Mouse (Mus musculus): ENCODE data around the gene Asrgl1.

Asrgl1 gene

GRCm38 (mm10) chr19:9082191-9083009, 53.0 kb downstream of the Asrgl1 start:
- POLR2A ChIA-PET, result interaction anchor here (0.5 to 14.1 kb wide), 116 partner anchors 8 to 369 kb away, joined by 3 to 395 read pairs (median 5); partner anchors contain the start of genes 1810009A15Rik (in 3 of the 4), Ahnak (in 3 of the 4), Eef1g (in 3 of the 4) and Gm49416 (in 3 of the 4)
- CTCF ChIA-PET, result interaction anchor here (0.5 to 5.5 kb wide), 68 partner anchors 8 to 869 kb away, joined by 3 to 60 read pairs (median 4); partner anchors contain the start of genes Ahnak (in 2 of the 4), Eef1g (in 2 of the 4), Gng3 (in 2 of the 4) and 1810009A15Rik (in 1 of the 4)

- POLR2A ChIA-PET, result interaction anchor here (0.6 to 14.1 kb wide), 113 partner anchors 8 to 368 kb away, joined by 3 to 395 read pairs (median 6); partner anchors contain the start of genes Ahnak (in 3 of the 4), Eef1g (in 3 of the 4), Slc3a2 (in 3 of the 4) and 1810009A15Rik (in 2 of the 4)
- CTCF ChIA-PET, result interaction anchor here (0.6 to 5.5 kb wide), 40 partner anchors 8 to 870 kb away, joined by 3 to 60 read pairs (median 6); partner anchors contain the start of genes Gng3 (in 2 of the 4), 1810009A15Rik (in 1 of the 4), Ahnak (in 1 of the 4) and Gm49416 (in 1 of the 4)
These were observed 53.9 kb downstream of the Asrgl1 start for GRCm38 (mm10) chr19:9081311-9082190.

- ChIA-PET CTCF (interaction anchor here in 2 of 4 experiments (0.5 to 0.8 kb wide), 2 partner anchors 33 to 85 kb away, joined by 3 read pairs; no protein-coding TSS in a partner anchor), POLR2A (interaction anchor here (0.7 to 14.1 kb wide), 45 partner anchors 8 to 366 kb away, joined by 3 to 395 read pairs (median 4); partner anchors contain the start of genes Ahnak (in 3 of the 4), Eef1g (in 2 of the 4), Slc3a2 (in 2 of the 4) and 1810009A15Rik (in 1 of the 4))
These were observed 55.5 kb downstream of the Asrgl1 start for GRCm38 (mm10) chr19:9079916-9080315.

DNA sequence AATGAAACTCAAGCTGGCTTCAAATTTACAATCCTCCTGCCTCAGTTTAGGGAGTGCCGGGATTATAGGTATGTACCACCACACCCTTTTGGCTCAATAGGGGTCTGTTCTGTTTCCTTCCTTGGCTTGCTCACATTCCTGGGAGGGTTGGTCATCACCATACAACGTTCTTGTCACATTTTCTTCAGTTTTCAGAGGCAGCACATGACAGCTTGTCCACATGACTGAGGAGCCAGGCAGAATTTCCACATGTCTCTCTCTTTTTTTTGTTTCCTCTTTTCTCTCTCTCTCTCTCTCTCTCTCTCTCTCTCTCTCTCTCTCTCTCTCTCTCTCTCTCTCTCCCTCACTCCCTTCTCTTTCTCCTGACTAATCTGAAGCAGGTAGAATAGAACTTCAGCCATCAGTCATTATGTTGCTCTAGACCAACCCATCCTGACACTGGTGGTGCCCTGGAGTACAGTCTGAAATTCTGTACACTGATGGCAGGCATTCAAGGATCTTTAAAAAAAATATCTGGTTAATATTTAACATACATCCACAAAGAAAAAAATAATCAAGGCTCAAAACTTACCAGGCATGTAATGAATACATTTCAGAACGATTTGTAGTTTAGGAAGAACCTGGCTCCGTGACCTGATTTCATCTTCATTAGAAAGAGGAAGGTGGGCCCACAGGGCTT, 58.3 kb downstream of the Asrgl1 start:
- CTCF ChIA-PET, result interaction anchor here in 2 of 4 experiments (0.6 to 1.6 kb wide), 2 partner anchors 84 to 85 kb away, joined by 3 read pairs; no protein-coding TSS in a partner anchor
- POLR2A ChIA-PET, result interaction anchor here (0.6 to 14.1 kb wide), 45 partner anchors 11 to 364 kb away, joined by 3 to 395 read pairs (median 7); partner anchors contain the start of genes Ahnak (in 3 of the 4), 1810009A15Rik (in 2 of the 4), B3gat3 (in 2 of the 4) and Eef1g (in 2 of the 4)

DNA sequence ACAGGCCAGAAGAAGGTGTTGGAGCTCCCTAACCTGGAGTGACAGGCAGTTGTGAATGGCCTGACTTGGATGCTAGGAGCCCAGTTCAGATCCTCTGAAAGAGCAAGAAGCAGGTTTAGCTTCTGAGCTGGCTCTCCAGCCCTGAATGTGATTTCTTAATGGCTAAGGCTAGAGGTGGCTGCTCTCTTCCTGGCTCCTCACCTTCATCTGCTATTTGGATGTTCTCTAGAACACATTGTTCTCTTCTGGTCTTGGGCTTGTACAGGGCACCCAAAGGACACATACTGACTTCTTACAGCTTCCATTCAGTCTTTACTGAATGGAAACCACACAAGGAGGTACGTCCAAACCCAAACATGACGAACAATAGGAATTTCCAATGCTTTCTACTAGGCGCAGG, 59.4 kb downstream of the Asrgl1 start:
- ChIA-PET CTCF (interaction anchor here in 2 of 4 experiments (0.7 to 1.8 kb wide), 3 partner anchors 83 to 98 kb away, joined by 3 to 6 read pairs (median 4); no protein-coding TSS in a partner anchor), POLR2A (interaction anchor here (0.6 to 14.1 kb wide), 76 partner anchors 9 to 384 kb away, joined by 3 to 395 read pairs (median 7); partner anchors contain the start of genes Eef1g (in 3 of the 4), Slc3a2 (in 3 of the 4), 1810009A15Rik (in 2 of the 4) and Ahnak (in 2 of the 4))

- CTCF ChIA-PET, result interaction anchor here in 2 of 4 experiments (0.7 to 1.8 kb wide), 5 partner anchors 78 to 109 kb away, joined by 3 to 6 read pairs (median 3); no protein-coding TSS in a partner anchor
These were observed 59.9 kb downstream of the Asrgl1 start for GRCm38 (mm10) chr19:9075558-9075957.

GRCm38 (mm10) chr19:9074424-9074823, 61.0 kb downstream of the Asrgl1 start:
- CTCF ChIA-PET, result interaction anchor here (0.6 to 1.5 kb wide), 7 partner anchors 8 to 1385 kb away, joined by 3 to 6 read pairs (median 3); no protein-coding TSS in a partner anchor
- POLR2A ChIA-PET, result interaction anchor here in 3 of 4 experiments (0.5 to 14.1 kb wide), 63 partner anchors 7 to 1148 kb away, joined by 3 to 395 read pairs (median 8); partner anchors contain the start of genes Eef1g (in 3 of the 3), 1810009A15Rik (in 2 of the 3), Ahnak (in 2 of the 3) and Gm49416 (in 2 of the 3)

More at GRCm38 (mm10) chr19:9075558-9075957, 59.9 kb downstream of the Asrgl1 start:
- POLR2A ChIA-PET, result interaction anchor here (0.6 to 14.1 kb wide), 78 partner anchors 9 to 384 kb away, joined by 3 to 395 read pairs (median 7); partner anchors contain the start of genes Eef1g (in 3 of the 4), Slc3a2 (in 3 of the 4), 1810009A15Rik (in 2 of the 4) and Ahnak (in 2 of the 4)

DNA sequence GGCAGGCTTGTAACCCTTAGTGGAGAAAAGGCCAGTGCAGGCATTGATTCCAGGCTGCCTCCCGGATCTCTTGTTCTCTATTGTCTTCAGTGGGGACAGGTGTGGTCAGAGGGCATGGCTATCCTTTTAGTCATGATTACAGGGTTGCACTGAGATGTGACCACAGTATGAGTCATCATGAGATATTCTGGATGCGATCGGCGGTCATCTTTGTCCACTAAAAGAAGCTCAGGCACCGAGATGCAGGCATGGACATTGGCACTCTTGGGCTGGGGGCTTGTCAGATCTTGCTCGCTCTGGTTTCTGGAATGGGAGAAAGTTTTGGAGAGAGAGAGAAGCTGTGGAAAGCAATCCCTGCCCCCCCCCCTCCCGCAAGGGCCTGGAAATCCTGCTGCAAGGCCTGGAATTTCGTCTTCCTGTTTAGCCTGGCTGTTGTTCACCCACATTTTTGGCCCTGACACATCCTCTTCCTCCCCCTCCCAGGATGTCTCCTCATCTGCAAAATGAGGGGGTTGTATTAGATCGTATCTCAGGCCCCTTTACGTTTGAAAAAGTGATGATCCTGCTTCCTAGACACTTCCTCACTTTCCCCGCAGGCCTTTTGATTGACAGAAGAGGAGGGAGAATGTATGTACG, 61.5 kb downstream of the Asrgl1 start:
- ChIA-PET POLR2A (interaction anchor here in 3 of 4 experiments (0.5 to 14.1 kb wide), 58 partner anchors 8 to 1149 kb away, joined by 3 to 395 read pairs (median 8); partner anchors contain the start of genes Eef1g (in 3 of the 3), 1810009A15Rik (in 2 of the 3), Ahnak (in 2 of the 3) and Gm49416 (in 2 of the 3)), CTCF (interaction anchor here in 2 of 4 experiments (1.0 to 1.5 kb wide), 5 partner anchors 9 to 107 kb away, joined by 3 to 6 read pairs (median 4); no protein-coding TSS in a partner anchor)

GRCm38 (mm10) chr19:9072157-9072530, 63.3 kb downstream of the Asrgl1 start:
- POLR2A ChIA-PET, result interaction anchor here in 2 of 4 experiments (0.9 to 13.6 kb wide), 11 partner anchors 9 to 102 kb away, joined by 3 to 225 read pairs (median 48); partner anchors contain the start of gene Ahnak (in 2 of the 2)

DNA sequence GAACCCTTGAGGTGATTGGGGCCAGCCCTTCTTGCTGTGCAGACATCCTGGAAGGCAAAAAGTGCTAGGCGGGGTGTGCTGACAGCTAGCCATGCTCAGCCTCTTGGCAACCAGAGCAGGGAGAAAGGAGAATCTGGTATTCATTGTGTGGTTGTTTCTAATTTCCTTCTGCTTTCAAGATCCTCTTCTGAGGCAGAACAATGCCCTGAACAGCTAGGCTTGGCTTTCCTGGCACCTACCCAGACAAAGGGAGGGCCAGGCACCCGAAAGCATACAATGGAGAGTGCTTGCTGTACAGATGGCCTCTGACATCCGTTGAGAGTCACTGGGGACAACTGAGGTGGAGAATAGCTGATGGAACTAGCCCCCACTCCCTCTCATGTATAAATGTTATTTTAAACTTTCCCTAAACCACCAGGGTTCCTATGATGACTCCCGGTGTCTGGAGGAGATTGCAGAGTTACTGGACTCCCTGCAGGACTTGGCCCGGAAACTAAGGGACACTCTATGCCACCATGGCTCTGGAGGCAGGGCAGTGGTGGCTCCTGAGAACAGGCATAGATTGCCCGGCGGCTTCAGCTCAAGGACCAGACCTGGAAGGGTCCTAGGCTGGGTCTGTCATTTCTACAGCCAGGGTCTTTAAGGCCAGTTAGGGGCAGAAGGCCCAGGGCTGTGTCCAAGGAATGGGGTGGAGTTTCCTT, 63.8 kb downstream of the Asrgl1 start:
- CTCF ChIA-PET, result interaction anchor here in 1 of 4 experiments (1.0 kb wide), 1 partner anchor 74 kb away, joined by 4 read pairs; no protein-coding TSS in a partner anchor
- POLR2A ChIA-PET, result interaction anchor here in 2 of 4 experiments (0.9 to 13.6 kb wide), 10 partner anchors 9 to 183 kb away, joined by 3 to 225 read pairs (median 6); partner anchors contain the start of gene Ahnak (in 2 of the 2)

More at GRCm38 (mm10) chr19:9072157-9072530, 63.3 kb downstream of the Asrgl1 start:
- CTCF ChIA-PET, result no interaction called here

GRCm38 (mm10) chr19:9070316-9070715, 65.1 kb downstream of the Asrgl1 start:
- POLR2A ChIA-PET, result interaction anchor here in 2 of 4 experiments (1.3 to 13.6 kb wide), 5 partner anchors 8 to 182 kb away, joined by 3 to 225 read pairs (median 48); partner anchors contain the start of gene Ahnak (in 1 of the 2)
- CTCF ChIA-PET, result interaction anchor here in 1 of 4 experiments (0.9 kb wide), 1 partner anchor 77 kb away, joined by 3 read pairs; no protein-coding TSS in a partner anchor

GRCm38 (mm10) chr19:9069687-9070307, 65.6 kb downstream of the Asrgl1 start:
- ChIA-PET POLR2A (interaction anchor here in 1 of 4 experiments (0.7 to 13.6 kb wide), 5 partner anchors 7 to 80 kb away, joined by 3 to 225 read pairs (median 48); partner anchors contain the start of gene Ahnak), CTCF (interaction anchor here in 1 of 4 experiments (0.9 kb wide), 1 partner anchor 77 kb away, joined by 3 read pairs; no protein-coding TSS in a partner anchor)

DNA sequence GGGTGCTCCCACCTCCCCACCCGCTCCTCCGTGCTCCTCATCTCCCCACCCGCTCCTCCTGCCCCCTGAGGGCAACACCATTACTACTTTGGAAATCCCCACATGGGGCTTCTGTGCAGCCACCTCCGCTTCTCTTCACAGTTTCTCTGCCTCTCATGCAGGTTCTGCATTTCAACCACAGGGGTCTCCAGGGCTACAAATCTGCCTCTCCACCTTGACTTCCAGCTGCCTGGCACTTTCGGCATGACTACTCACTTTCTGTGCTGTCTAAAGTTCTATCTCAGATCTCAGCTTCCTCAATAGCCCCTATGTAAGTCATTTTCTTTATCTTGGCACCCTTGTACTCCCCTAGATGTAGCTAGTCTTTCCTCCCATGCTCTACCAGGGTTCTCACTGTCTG, 68.1 kb downstream of the Asrgl1 start:
- CTCF ChIA-PET, result interaction anchor here in 2 of 4 experiments (1.0 to 1.1 kb wide), 2 partner anchors 74 kb away, joined by 3 to 4 read pairs; no protein-coding TSS in a partner anchor
- POLR2A ChIA-PET, result interaction anchor here in 3 of 4 experiments (0.8 to 11.6 kb wide), 33 partner anchors 6 to 344 kb away, joined by 3 to 188 read pairs (median 5); partner anchors contain the start of genes 1810009A15Rik (in 2 of the 3), Gm49416 (in 2 of the 3), Ahnak (in 1 of the 3) and Nxf1 (in 1 of the 3)
